Mouse (Mus musculus) CD4-positive naive resting alpha-beta T cell, adult 76 days (primary cell): ENCODE measurements around the gene Tomm34. TPM values are rescaled to one million over a fixed set of nuclear protein-coding genes. Genes with fewer than 3 reads are reported as not detected.

ENCODE experiments used
- total RNA-seq: library from RNA; stranded (reverse); gene quantifications from one replicate; pipeline ENCODE4 v1.2.4, GENCODE M21; 2023

Gene Tomm34
- total RNA-seq, result 68.3 TPM

DNA sequence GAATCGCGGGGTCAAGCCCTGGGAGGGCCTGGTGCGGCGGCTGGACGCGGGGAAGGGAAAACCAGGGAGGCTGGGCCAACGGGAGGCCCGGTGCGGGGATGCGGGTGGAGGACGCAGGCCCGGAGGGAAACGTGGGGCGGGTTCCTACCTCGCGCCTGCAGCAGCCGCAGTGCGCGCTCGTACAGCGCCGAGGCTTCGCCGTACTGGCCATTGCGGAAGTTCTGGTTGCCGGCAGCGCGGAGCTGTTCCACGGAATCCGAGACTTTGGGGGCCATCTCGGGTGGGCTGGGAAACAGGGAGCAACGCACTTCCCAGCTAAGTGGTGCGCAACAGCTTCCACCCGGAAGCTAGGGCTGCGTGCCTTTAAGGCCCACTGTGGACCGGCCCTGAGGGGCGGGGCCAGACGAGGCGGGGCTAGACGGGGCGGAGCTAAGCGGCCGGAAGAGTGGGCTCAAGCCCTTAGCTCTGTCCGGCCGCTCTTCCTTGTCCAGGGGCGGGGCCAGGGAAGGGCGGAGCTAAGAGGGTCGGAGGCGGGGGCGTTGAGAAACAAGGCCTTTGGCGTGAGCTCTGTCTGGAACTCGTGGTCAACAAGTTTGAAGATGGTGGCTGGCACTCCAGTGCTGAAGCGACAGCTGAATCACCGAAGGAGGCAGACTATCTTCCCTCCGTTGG, at the start of gene Tomm34:
Tomm34 (minus strand) TSS at position 405 of the 672 bp plus-strand sequence.

DNA sequence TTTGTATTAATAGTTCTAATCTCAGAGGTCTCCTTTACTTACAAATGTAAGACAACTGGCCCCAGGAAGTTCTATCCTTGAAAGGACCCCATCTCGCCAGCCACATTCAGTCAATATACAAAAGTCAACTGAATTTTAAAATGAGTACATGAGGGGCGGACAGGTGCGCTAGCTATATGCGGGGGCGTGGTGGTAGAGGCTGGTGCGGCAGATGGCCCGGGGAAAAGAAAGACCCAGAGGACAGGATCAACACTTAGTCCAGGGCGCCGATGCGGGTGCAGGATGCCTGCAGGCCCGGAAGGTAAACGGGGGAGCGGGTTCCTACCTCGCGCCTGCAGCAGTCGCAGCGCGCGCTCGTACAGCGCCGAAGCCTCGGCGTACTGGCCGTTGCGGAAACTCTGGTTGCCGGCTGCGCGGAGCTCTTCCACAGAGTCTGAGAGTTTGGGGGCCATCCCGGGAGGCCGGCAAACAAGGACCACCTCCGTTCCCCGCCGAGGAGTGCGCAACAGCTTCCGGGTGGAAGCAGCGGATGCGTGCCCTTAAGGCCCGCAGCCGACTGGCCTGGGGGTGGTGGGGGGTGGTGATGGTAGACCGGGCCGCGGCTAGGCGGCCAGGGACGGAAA, 716 bp downstream of the Tomm34 start, which contains the start of gene Stk4:
Stk4 (plus strand) TSS at position 181 of the 623 bp plus-strand sequence.

DNA sequence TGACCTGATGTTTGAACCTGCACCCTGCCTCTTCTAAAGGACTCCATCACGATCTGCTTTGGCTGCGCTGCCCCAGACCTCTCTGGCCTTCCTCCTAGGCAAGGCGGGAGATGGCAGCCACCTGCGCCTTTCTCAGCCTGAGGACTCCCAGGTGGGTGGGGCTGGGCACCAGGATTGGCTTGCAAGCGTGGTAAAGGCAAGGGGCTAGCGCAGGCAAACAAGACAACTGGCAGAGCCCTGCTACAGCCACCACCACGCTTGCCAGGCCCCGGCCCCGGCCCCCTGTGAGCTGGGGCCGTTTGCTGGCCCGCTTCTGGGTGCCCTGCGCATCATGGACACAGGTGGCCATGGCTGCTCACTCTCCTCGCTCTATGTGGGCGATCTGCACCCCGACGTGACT, 45.8 kb downstream of the Tomm34 start, which contains the start of gene Pabpc1l:
Pabpc1l (plus strand) TSS at position 301 of the 400 bp plus-strand sequence.

Other genes starting within 250 kb of the Tomm34 start
- not detected for gene Kcnk15, start 217.5 kb downstream of the Tomm34 start, total RNA-seq
- not detected for gene Rims4, start 152.5 kb downstream of the Tomm34 start, total RNA-seq
- 109 TPM for gene Ywhab, start 76.2 kb downstream of the Tomm34 start, total RNA-seq
- 5.8 TPM for gene Pabpc1l, start 45.7 kb downstream of the Tomm34 start, total RNA-seq
- 355 TPM for gene Stk4, start 847 bp downstream of the Tomm34 start, total RNA-seq
- gene Kcns1, start 99.9 kb upstream of the Tomm34 start, total RNA-seq, result not detected
- gene Wfdc5, start 111.6 kb upstream of the Tomm34 start, total RNA-seq, result not detected
- not detected for gene Wfdc12, start 119.4 kb upstream of the Tomm34 start, total RNA-seq
- gene Wfdc15a, start 129.0 kb upstream of the Tomm34 start, total RNA-seq, result not detected
- not detected for gene Wfdc15b, start 150.5 kb upstream of the Tomm34 start, total RNA-seq
- not detected for gene Svs2, start 167.3 kb upstream of the Tomm34 start, total RNA-seq
- not detected for gene Svs3b, start 185.5 kb upstream of the Tomm34 start, total RNA-seq
- gene Svs4, start 207.3 kb upstream of the Tomm34 start, total RNA-seq, result not detected
- gene Svs3a, start 218.1 kb upstream of the Tomm34 start, total RNA-seq, result not detected
- not detected for gene Svs6, start 245.6 kb upstream of the Tomm34 start, total RNA-seq